Mouse (Mus musculus) stomach, embryonic 14.5 days (tissue): Measurements from ENCODE around the gene Ipo13. TPM values are rescaled to one million over a fixed set of nuclear protein-coding genes. Genes with fewer than 3 reads are reported as not detected.

Experiments used
- ATAC-seq: fragments of 200-750 bp; cut with Nextera tagmentation; 2 replicates; pipeline ENCODE4 v1.8.0; 2017; ENCODE audit warnings: low read depth, moderate TSS enrichment; ENCODE audit not compliant: insufficient number of reproducible peaks, insufficient read depth, low FRiP score
- H3K27ac ChIP-seq: fragments of 300-500 bp; sonication (generic); 2 replicates; pipeline ENCODE4 v1.5.1; 2014; ENCODE audit warnings: mild to moderate bottlenecking, low read length, moderate library complexity, mixed read lengths
- H3K27me3 ChIP-seq: fragments of 300-500 bp; sonication (generic); 2 replicates; pipeline ENCODE4 v1.6.1; 2014; ENCODE audit warnings: low read length, control low read depth, mixed read lengths; ENCODE audit not compliant: control insufficient read depth, insufficient read depth
- H3K36me3 ChIP-seq: fragments of 300-500 bp; sonication (generic); 2 replicates; pipeline ENCODE4 v1.6.1; 2014; ENCODE audit warnings: mild to moderate bottlenecking, control low read depth, low read length, moderate library complexity, mixed read lengths; ENCODE audit not compliant: control insufficient read depth, insufficient read depth
- H3K4me1 ChIP-seq: fragments of 300-500 bp; sonication (generic); 2 replicates; pipeline ENCODE4 v1.6.1; 2014; ENCODE audit warnings: low read length, control low read depth, mixed read lengths; ENCODE audit not compliant: control insufficient read depth, insufficient read depth
- H3K4me2 ChIP-seq: fragments of 300-500 bp; sonication (generic); replicated peaks from 2 replicates; pipeline ENCODE4 v1.6.1; 2014; ENCODE audit warnings: low read depth, low read length, control low read depth
- H3K4me3 ChIP-seq: fragments of 300-500 bp; sonication (generic); 2 replicates; pipeline ENCODE4 v1.5.1; 2014; ENCODE audit warnings: low read depth, low read length, control low read depth
- H3K9ac ChIP-seq: fragments of 300-500 bp; sonication (generic); replicated peaks from 2 replicates; pipeline ENCODE4 v1.6.1; 2014; ENCODE audit warnings: low read depth, mild to moderate bottlenecking, control low read depth, low read length, moderate library complexity, mixed read lengths
- H3K9me3 ChIP-seq: fragments of 300-500 bp; sonication (generic); 2 replicates; pipeline ENCODE4 v1.6.1; 2016; ENCODE audit warnings: low read depth, low read length, control low read depth; ENCODE audit not compliant: control insufficient read depth
- whole genome bisulfite sequencing: fragments of 180-500 bp; shearing (Covaris S2); extraction: QIAGEN DNeasy Blood & Tissue Kit; methylation state at CpG from one replicate; pipeline ENCODE4 v1.1.7; 2014; 5-methylcytosine and 5-hydroxymethylcytosine counted together
- polyA plus RNA-seq: library from polyadenylated mRNA; unstranded; fragments of >200 nt; fragmentation: Nextera tagmentation; extraction: Ambion mirVana; gene quantifications from 2 replicates; pipeline ENCODE4 v1.2.1, GENCODE M21; 2014

The Ipo13 gene
- polyA plus RNA-seq: 37.3 and 39.8 TPM in 2 replicates

GRCm38 (mm10) chr4:117914591-117915442, at the start of gene Ipo13:
Ipo13 (minus strand) TSS chr4:117914999.
- H3K4me1 ChIP-seq: peaks cover 15% of the 10 kb centered on the region
- H3K9me3 ChIP-seq: no peaks in the 10 kb centered on the region
- peak within 1 kb of the TSS; percentile 76 for H3K4me3 ChIP-seq
- peak within 1 kb of the TSS; percentile 96 for H3K4me2 ChIP-seq
- peaks cover 18% of the 10 kb centered on the region; the same call in 1 of the 2 replicates for H3K36me3 ChIP-seq
- WGBS: under 1% methylated on average over 61 of the region's 61 CpGs
- peak within 1 kb of the TSS; percentile 72 for H3K9ac ChIP-seq
- H3K27me3 ChIP-seq: no peaks in the 10 kb centered on the region
- peak within 1 kb of the TSS; percentile 83 for H3K27ac ChIP-seq
- ATAC-seq: peak; percentile 90

DNA sequence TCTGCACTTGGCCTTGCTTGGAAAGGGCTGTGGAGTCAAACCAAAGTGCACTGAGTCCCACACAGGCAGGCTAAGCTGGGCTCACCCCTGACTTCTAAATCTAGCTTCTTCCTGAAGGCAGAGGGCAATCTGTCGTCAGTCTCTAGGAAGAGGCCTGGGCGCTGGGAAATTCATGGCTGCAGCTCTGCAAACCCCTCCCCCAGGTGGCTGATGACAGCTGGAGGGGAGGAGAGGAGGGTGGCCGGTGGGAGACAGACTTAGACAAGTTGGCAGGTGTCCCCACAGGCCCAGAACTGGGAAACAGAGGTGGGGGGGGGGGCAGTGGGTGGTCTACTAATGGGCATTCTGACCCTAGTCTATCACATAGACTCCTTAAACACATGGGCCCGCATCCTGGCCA, 42.7 kb upstream of the Ipo13 start:
- Histone ChIP-seq H3K9me3 (no peaks in the 10 kb centered on the region), H3K4me1 (no peaks in the 10 kb centered on the region), H3K27me3 (no peaks in the 10 kb centered on the region), H3K4me3 (no peak overlapping the region), H3K4me2 (no peak overlapping the region), H3K9ac (no peak overlapping the region), H3K27ac (no peak overlapping the region), H3K36me3 (no peaks in the 10 kb centered on the region; the same call in 1 of the 2 replicates)
- no peak for ATAC-seq
- WGBS: 42% methylated on average over 4 of the region's 4 CpGs

GRCm38 (mm10) chr4:117947493-117947892, 32.7 kb upstream of the Ipo13 start:
- Histone ChIP-seq H3K36me3 (no peaks in the 10 kb centered on the region), H3K4me2 (no peak overlapping the region), H3K9me3 (no peaks in the 10 kb centered on the region), H3K4me1 (no peaks in the 10 kb centered on the region), H3K27ac (no peak overlapping the region), H3K27me3 (no peaks in the 10 kb centered on the region), H3K9ac (no peak overlapping the region), H3K4me3 (no peak overlapping the region)
- ATAC-seq: no peak
- WGBS: 64% methylated on average over 7 of the region's 7 CpGs

- H3K36me3 ChIP-seq: no peaks in the 10 kb centered on the region
- no peak overlapping the region for H3K9ac ChIP-seq
- no peak overlapping the region for H3K27ac ChIP-seq
- no peak for ATAC-seq
- no peaks in the 10 kb centered on the region for H3K9me3 ChIP-seq
- 59% methylated on average over 11 of the region's 11 CpGs for WGBS
- no peaks in the 10 kb centered on the region for H3K4me1 ChIP-seq
- H3K4me3 ChIP-seq: no peak overlapping the region
- no peaks in the 10 kb centered on the region for H3K27me3 ChIP-seq
- H3K4me2 ChIP-seq: no peak overlapping the region
Observed at GRCm38 (mm10) chr4:117946639-117947305, 32.0 kb upstream of the Ipo13 start.

- Histone ChIP-seq H3K27me3 (no peaks in the 10 kb centered on the region), H3K36me3 (no peaks in the 10 kb centered on the region), H3K4me3 (no peak overlapping the region), H3K27ac (no peak overlapping the region), H3K9ac (no peak overlapping the region), H3K4me2 (no peak overlapping the region), H3K4me1 (no peaks in the 10 kb centered on the region), H3K9me3 (no peaks in the 10 kb centered on the region)
- 15% methylated on average over 5 of the region's 5 CpGs for WGBS
- ATAC-seq: no peak
Observed at GRCm38 (mm10) chr4:117943317-117943716, 28.5 kb upstream of the Ipo13 start.

GRCm38 (mm10) chr4:117936964-117937363, 22.2 kb upstream of the Ipo13 start:
- H3K9me3 ChIP-seq: no peaks in the 10 kb centered on the region
- ATAC-seq: no peak
- H3K27ac ChIP-seq: no peak overlapping the region
- WGBS: 97% methylated on average over 5 of the region's 5 CpGs
- H3K4me2 ChIP-seq: no peak overlapping the region
- no peak overlapping the region for H3K4me3 ChIP-seq
- H3K9ac ChIP-seq: no peak overlapping the region
- H3K36me3 ChIP-seq: no peaks in the 10 kb centered on the region; the same call in 1 of the 2 replicates
- no peaks in the 10 kb centered on the region for H3K4me1 ChIP-seq
- H3K27me3 ChIP-seq: no peaks in the 10 kb centered on the region

- Histone ChIP-seq H3K4me1 (peaks cover 6% of the 10 kb centered on the region), H3K9ac (no peak overlapping the region), H3K36me3 (no peaks in the 10 kb centered on the region; the same call in 1 of the 2 replicates), H3K27ac (no peak overlapping the region), H3K4me3 (no peak overlapping the region), H3K4me2 (no peak overlapping the region), H3K9me3 (no peaks in the 10 kb centered on the region), H3K27me3 (no peaks in the 10 kb centered on the region)
- no peak for ATAC-seq
- 82% methylated on average over 4 of the region's 4 CpGs for WGBS
Observed at GRCm38 (mm10) chr4:117934081-117934480, 19.3 kb upstream of the Ipo13 start.

DNA sequence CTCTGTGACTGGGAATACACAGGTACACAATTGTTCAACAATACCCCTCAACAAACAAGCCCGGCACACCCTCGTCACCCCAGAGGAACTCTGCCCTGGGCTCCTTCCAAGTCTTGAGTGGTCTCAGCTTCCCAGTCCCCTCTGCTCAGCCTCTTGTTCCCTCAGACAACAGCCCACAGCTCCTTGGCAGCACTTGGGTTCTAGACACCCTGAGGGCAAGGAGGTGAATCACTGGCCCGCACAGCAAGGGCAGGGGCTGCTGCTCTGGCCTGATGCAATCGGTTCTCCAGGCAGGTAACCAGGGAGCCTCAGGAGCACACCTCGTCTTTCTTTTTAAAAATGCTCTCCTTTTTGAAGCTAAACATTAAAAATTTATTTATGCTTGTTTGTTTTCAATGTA, 18.4 kb upstream of the Ipo13 start:
- ATAC-seq: no peak

More for the DNA sequence above, 18.4 kb upstream of the Ipo13 start:
- Histone ChIP-seq H3K4me3 (no peak overlapping the region), H3K9me3 (no peaks in the 10 kb centered on the region), H3K4me1 (peaks cover 13% of the 10 kb centered on the region), H3K9ac (no peak overlapping the region), H3K27me3 (no peaks in the 10 kb centered on the region), H3K4me2 (no peak overlapping the region), H3K36me3 (no peaks in the 10 kb centered on the region; the same call in 1 of the 2 replicates), H3K27ac (no peak overlapping the region)
- WGBS: 86% methylated on average over 5 of the region's 5 CpGs
